Mouse (Mus musculus): Measurements from ENCODE around the gene Mylpf.

DNA sequence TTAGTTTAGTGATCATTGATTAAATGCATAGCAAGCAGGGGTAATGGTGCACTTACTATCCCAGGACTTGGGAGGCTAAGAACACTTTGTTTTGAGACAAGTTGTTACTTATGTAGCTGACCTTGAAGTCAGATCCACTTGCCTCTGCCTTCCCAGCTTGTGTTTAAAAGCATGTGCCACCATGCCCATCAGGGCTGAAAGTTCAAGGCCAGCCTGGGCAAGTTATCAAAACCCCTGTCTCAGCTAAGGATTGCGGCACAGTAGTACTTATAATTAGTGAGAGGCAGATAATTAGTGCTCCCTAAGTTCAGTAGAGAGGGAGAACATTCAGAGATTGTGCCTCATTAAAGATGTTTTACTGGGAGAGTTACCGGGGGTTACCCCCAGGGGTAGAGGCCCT is 26.1 kb downstream of the Mylpf start:
- TF ChIP-seq POLR2A (IDR thresholded peaks at IDR 0.05; ENCODE audit: extremely low read depth, insufficient read depth, low read length) = no peak
- no peak for TF ChIP-seq CTCF (IDR thresholded peaks at IDR 0.05; ENCODE audit: low read depth, low read length)
